Mouse (Mus musculus) cerebellum, postnatal 14 days (tissue): ENCODE measurements at regions not wholly inside any gene's neighbourhood (a gene's known extent, or its start where the extent isn't known, plus 50 kb on each side); places are given as distances from the start of the nearest gene placed in this dataset.

Experiments used
- DNase-seq, 2 experiments: peaks; one replicate each; pipeline ENCODE4 v3.0.0; 2021; ENCODE audit warnings: mixed read lengths in 2 of 2

- peak; percentile 37 to 38 for DNase-seq
These were observed 52.3 kb downstream of the A230072I06Rik start for GRCm38 (mm10) chr8:12330886-12331285.

GRCm38 (mm10) chr8:12331652-12332051 lies 53.0 kb downstream of the A230072I06Rik start:
- DNase-seq: peak in 1 of 2 experiments; percentile 41

GRCm38 (mm10) chr8:12334081-12334480 lies 55.5 kb downstream of the A230072I06Rik start:
- DNase-seq: peak in 1 of 2 experiments; percentile 42

- DNase-seq: no peak
These were observed 56.0 kb downstream of the A230072I06Rik start for GRCm38 (mm10) chr8:12334605-12335004.

- no peak for DNase-seq
These were observed 55.8 kb upstream of the Sox1 start for GRCm38 (mm10) chr8:12339149-12339924.

GRCm38 (mm10) chr8:12340946-12341345 lies 54.1 kb upstream of the Sox1 start:
- no peak for DNase-seq
